Mouse (Mus musculus) frontal cortex, postnatal 36 days (tissue): ENCODE results near the gene E130114P18Rik.

Experiments
- DNase-seq, 2 experiments: peaks; one replicate each; pipeline ENCODE4 v3.0.0; 2022; ENCODE audit warnings: low spot score in 2 of 2

The E130114P18Rik gene

DNA sequence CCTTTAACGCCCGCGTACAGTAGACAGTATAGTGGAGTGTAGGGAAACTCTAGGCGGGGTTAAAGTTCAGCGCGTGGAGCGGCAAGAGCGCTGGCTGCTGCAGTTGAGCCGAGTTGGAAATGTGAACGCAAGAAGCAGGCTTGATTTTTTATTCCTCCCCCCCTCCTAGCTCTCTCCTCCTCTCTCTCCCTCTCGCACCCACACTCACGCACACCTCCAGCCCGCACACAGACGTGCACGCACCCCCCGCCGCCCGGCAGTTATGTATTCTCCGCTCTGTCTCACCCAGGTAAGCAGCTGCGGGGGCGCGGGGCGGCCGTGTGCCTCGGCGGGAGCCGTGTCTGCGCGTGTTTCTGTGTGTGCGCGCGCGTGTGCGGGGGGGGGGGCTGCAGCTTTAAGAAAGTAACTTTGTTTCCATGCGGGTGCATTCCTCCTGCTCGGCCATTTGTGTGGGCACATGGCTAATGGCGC, at the start of gene E130114P18Rik:
Gene E130114P18Rik (minus strand): TSS at position 373 of the 471 bp plus-strand sequence.
- peak; percentile 47 to 51 for DNase-seq

DNA sequence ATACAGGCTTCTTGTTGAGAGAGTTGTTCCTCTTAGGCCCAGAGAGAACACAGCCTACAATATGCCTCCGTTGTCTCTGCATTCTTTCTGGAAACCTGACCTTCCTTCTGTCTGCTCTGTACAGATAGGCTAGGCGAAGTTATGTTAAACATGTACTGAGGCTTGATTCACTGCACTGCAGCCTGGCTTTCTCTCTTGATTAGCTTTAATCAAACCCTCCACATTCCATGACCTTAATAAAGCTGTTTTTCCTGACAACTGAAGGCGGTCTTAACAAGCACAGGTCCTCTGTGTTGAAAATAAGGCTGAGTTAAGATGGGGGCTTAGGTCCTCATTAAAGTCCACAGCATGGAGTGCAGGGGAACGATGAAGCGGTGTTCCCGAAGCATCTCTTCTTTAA, 49.2 kb upstream of the E130114P18Rik start:
- no peak for DNase-seq

DNA sequence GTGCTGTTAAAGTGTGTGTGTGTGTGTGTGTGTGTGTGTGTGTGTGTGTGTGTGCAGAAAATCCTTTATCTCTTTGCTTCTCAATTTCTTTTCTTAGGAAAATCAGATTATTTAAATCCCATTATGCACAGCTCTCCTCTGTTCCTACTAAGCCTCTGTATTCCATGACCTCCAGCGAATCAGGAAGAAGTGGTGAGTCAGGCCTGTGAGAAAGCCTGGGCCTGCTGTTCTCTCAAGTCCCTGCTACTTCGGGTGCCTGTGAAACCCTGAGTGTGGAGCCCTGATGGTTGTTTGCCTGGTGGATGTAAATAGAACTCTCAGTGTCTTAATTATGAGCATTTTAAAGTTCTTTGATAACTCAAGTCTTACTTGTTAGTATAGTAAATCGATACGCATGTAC, 48.0 kb upstream of the E130114P18Rik start:
- no peak for DNase-seq

DNA sequence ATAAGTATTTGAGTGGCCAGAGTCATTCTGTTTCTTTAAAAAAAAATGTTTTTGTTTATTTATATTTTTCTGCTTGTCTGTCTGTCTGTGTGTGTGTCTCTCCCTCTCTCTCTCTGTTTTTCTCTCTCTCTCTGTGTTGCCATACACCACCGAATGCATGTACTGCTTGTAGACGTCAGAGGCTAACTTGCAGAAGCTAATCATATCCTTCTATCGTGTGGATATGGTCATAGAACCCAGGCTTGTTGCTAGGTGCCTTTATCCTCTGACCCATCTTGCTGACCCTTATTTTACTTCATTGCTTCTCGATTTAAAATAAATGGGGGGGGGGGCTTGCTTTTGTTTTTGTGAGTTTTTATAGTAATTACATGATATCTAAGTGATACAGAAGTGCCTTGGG, 47.6 kb upstream of the E130114P18Rik start:
- no peak for DNase-seq

DNA sequence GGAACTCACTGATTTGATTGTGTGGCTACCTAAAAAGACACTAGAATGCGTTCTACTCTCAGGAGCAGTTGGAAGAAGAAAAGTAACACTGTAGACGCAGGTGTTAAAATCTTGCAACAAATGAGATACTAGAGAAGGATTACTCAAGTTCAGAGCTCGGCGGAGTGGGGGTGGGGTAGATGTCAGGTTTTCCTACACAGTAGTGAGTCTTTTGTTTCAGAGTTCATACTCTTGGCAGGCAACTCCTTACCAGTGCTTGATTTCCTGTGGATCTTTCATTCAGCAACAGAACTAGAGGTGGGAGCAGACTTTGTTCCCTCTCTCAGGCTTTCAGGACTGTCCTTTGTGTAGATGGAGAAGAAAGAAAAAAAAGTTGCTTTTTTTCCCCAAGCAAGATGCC, 46.6 kb upstream of the E130114P18Rik start:
- no peak for DNase-seq

DNA sequence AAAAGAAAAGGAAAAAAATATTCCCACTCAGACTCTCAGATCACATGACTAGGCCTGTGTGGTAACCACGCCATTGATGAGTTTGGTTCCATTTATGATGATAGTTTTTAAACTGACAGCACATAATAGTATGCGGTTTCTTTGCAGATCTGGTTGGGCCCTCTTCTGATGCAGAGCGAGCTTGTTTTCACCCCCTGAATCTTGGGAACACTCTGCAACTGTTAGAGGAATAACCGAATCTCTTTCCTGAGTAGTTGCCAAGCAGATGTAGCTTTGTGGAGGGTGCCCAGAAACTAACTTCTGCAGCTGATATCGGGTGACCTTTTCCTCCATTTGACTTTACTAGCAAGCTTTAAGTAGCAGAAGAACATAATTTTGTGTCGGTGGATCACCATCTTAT, 45.6 kb upstream of the E130114P18Rik start:
- DNase-seq: no peak

DNA sequence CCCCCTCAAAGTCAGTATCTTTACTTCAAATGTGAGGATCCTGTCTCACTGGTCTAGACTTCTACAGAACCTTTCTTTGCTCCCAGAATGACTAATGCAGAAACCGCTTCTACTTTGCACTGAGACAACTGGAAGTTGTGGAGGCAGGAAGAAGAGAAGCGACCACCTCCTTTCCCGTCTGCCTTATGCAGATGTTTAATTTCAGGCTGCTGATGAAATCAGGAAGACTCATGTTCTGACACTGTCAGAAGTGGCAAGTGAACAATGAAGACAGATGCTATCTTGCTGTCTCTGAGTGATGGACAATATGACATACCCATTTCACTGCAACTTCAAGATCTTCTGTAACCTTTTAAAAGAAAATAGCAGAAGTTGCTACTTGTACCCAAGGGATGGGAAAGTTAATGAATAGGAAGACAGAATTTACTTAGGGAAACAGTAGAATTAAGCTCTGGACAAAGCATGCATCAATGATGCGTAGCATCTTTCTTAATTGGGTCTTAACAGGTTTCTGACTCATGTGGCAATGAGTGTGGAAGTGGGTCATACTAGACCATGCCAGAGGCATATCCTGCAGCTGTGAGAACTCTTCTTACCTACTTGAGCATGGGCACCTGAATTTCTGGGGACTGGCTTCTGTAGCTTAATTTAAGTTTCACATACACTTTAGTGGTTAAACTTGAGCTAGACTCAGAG, 43.8 kb upstream of the E130114P18Rik start:
- no peak for DNase-seq

DNA sequence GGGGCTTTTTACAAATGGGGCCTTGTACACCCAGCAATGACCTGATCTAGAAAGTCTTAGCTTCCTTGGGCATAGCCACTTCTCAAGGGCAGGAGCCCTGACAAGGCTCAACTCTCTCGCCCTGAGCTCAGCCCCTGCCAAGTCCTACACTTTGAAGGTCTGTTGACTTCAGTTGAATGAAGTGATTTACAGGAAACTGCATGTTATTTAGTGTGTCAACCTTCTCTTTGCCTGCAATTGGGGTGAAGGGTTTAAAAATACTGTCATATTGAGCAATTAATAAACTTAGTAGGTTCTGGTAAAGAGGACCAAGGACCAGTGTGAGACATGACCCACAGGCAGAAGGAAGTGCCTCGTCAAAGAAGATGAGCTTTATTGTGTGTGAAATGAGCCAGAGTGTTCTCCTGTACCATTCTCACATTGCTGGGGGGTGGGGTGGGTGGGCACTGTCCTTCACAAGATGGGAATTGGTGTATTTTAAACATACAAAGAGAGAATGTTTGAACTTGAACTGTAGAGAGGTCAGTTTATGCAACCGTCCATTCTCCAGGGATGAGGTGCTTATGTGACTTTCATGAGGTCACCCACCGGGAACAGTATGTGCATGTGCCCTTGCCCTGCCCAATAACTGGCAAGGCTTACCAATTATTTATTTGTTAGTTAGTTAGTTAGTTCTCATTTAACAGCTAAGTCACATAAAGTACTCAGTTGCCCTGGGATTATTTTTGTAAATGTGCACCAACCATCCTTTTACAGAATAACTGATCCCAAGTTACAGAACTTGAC, 42.8 kb upstream of the E130114P18Rik start:
- no peak for DNase-seq

DNA sequence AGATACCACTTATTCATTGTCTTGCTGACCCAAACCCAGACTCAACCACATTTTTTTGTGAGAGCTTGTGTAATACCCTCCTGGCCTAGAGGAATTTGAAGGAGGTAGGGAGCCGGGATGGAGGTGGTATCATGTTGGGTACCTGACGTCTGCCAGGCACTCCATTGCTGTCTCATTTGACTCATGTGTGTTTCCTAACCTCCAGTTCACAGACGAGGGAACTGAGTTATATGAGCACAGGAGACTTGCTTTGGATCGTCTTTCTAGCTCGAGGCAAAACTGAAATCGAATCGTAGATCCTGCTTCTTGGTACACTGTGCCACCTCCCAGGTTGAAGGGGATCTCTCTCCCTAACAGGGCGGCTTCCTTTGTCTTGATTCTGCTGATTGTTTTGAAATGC, 41.2 kb upstream of the E130114P18Rik start:
- no peak for DNase-seq

DNA sequence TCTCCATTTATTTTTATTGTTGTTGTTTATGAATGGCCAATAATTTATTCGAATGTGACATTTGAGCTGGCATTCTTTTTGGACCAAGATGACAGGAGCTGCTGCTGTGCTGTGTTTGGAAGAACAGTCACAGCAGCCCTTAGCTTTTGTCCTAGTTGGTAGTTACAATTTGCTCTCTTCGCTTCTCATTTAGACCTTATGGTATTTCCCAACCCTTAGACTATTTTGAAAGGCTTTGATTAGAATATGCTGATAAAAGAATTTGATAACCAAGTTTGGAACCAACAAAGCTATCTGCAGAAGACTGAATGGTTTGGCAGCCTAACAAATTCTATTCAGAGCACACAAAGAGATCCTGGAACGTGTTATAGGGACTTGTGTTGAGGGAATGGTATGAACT, 40.6 kb upstream of the E130114P18Rik start:
- DNase-seq: no peak

DNA sequence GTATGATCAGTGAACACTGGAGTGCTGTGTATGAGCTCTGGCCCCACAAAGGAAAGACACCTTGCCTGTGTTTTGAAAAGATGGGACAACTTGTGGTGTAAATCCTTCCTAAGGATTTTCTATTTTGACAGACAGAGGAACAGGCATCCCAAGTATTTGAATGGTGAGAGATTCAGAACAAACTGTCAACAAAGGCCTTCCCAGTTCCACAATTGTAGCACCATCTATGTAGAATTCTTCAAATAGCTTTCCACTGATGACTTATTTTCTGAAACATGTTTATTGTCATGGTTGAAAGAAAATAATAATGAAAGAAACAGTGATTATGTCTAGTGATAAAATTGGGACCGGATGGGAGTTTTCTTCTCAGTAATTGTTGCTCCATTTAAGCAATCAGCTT, 39.9 kb upstream of the E130114P18Rik start:
- DNase-seq: no peak

DNA sequence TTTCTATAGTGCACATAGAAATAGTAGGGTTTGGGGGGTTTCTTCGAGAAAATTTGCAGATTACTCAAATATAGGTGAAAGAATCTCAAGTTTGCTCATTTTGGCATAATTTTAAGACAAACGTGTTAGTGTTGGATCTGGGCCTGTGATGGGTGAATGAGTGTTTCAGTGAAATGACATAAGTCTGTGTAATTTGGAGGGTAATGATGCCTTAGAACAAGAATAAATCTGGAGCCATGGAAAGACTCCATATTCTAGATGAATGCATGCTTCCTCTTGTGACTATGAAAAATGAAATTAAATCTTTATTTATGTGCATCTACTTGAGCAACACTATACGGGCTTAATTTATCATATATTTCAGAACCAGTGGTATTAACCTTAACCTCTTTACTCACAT, 38.9 kb upstream of the E130114P18Rik start:
- DNase-seq: no peak

DNA sequence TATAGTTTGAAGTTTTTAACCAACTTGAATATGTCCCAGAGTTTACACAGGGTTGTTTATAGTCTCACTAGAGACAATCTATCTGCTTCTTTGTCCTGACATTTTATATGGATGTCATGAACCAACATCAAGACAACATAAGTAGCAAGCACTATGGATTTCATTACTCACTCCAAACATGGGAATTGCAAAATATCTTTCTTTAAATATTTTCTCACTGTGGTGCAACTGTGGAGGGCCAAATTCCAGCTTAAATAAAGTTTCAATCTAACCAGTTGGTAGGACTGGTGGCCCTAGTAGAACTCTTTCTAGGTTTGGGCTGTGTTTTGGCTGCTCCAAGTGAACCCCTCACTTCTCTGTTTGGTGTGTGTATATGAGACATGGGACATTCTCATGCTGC, 38.1 kb upstream of the E130114P18Rik start:
- no peak for DNase-seq

DNA sequence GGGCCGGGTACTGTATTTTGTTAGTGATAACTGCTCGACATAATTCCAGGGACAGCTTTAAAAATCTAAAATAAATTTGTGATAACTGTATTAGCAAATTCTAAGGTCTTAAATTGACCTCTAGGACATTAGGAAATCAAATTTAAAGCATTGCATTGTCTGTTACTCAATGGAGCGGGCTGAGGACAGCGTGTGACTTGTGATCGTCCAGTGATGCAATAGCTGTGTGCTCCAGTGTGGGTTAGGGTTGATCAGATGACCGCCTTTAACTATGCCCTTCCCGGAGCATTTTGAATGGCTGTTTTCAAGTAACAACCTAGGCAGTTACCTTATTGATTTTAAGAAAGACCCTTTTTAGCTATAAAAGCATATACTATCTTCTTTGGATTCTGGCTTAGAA, 36.6 kb upstream of the E130114P18Rik start:
- DNase-seq: no peak

DNA sequence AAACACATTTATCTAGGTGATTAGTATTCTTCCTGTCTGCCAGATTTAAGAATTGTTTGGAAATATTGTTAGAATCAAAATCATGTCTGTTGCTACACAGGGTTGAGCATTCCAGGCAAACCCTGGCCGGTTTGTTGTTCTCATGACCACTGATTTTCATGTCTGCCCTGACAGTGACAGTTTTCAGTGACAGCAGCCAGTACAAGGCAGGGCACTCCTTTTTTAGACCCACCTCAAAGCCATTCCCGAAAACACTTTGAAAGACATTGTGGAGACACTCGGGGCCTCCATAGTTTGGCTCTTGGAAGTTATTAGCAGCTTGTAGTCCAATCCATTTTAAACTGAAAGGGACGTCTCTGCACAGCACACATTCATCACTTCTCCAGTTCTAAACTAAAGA, 36.1 kb upstream of the E130114P18Rik start:
- no peak for DNase-seq

DNA sequence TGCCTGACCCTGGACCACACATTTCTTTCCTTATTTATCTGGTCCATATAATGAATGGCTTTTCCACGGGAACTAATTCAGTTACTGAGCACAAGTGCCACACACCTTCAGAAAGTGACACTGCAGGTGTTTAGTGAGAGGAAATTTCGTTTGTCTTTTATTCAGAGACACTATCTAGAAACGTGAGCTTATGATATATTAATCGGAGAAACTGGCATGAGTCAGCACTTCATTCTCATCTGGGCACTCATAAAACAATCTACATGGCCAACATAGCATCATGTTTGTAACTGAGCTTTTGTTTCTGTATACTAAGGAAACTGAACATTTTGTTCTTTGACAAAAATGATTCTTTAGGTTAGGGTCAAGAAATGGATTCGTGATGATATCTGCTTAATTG, 35.2 kb upstream of the E130114P18Rik start:
- DNase-seq: no peak

DNA sequence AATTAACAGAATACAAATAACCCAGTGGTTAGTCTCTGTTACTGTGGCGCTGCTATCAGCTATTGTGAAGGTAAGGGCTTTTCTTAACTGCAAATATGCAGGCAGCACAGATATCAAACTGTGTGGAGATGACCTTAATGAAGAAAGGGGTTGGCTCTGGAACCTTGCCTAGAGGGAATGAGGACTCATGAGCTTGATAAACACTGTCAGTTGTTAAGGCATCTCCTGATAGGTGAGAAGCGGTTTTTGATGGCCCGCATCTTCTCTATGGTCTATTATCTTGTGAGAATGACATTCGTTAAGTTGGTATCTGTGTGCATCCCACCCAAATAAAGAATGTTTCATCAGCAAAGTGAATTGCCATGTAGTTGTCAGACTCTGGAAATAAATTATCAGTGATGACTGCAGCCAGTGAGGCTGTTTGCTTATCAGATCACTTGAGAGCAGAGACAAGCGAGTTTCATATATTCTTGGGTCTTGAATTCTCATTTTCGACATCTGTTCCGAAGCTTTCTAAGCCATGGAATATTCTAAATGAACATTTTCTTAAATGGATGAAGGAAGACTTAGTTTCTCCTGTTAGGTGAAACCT, 32.6 kb upstream of the E130114P18Rik start:
- DNase-seq: no peak

DNA sequence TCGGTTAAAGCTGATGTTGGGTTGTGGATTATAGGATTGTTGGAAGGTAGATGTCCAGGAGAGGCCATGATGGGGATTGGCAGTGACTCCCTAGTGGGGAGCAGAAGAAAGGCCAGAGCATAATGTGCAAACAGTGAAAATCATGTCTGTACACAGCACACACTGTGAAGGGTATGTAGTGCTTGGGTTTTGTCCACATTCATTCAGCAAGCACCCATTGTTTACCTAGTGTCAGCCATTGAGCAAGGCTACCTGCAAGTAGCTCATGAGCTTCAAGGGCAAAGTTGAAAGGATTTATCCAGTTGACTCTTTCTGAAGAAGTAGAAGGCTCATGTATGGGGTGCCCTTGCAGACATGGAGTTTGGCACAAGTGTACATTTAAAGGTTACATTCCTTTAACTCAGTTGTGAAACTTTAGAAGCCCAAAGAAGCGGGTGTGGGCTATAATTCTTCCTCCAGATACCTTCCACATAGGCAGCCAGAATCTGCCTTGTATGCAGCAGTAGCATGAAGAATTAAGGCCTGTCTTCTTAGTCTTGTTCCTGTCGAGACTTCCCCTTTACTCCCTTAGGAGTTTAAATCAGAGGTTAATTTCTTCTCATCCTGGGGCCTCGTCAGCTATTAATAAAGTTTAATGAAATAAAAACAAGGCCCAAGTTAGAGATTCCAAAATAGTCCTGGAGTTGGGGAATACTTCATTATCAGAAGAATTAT, 31.9 kb upstream of the E130114P18Rik start:
- DNase-seq: no peak

DNA sequence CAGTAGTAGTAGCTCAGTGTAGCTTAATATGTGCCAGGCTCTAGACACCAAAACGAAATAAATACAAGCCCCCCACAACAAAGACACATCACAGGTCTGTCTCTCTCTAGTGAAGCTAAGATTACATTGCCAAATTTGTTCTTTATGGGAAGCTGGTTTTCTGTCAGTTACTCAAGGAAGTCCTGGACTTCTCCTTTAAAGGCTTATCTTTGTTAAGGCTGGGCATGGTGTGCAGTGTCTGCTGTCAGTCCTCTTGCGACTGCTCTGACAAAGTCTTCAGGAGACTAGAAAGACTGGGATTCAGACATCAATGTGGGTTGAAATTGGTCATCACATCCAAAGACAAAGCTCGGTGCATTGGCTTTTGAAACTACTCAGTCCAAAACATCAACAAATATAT, 31.0 kb upstream of the E130114P18Rik start:
- no peak for DNase-seq

DNA sequence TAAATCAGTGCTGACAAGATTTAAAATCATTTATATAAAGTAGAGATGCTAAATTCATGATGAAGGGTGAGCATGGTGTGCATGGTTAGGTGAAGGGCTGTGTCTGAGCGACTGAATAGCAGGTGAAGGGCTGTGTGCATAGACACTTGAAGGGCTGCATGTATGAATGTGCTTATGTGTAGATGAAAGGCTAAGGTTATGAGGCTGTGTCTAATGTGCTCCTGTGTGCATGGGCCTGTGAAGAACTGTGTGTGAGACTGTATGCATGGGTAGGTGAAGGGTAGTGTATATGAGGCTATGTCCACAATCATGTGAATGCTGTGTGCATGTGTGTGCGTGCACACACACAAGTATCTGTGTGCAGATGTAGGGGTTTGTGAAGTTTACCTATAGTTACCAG, 29.0 kb upstream of the E130114P18Rik start:
- DNase-seq: no peak

DNA sequence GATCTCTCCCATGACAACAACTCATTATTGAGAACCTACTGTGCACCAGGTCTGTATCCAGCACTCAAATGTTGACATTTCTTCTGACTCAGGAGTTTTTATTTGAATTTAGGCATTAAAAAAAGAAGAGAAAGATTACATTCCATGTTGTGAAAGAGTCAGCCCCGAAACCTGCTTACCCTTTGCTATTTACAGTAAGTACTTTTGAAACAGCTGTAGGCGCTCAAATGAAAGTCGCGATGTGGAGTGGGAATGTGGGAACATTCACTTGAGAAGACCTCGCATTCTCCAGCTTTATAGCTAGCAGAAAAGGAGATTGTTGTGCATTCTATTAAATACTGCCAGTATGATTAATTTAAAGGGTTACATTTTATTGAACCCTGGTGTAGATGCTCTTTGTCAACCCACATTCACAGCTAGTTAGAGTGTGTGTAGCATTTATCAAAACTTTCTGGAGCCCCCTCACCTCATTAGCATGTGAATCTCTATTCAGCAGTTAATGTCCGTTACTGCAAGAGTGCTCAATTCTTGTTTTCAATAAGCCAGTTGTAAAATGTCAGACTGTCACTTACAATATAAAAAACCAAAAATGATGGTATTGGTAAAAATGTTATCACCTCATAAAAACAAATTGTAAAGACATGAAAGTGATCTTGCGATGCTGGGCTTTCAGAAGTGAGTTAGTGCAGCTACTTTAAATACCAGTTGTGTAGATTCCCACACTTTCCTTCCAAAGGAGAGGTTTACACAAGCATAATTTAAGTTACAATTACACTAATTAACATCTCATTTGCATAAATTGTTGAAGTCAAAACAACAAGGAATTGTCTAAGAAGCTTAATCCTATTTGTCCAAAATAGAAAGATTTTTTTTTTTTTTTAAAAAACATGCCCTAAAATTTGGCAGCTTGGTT, 28.3 kb upstream of the E130114P18Rik start:
- no peak for DNase-seq
